Mouse (Mus musculus): Measurements from ENCODE around the gene Grpel1. TPM values are rescaled to one million over a fixed set of nuclear protein-coding genes. Genes with fewer than 3 reads are reported as not detected.

The Grpel1 gene
- polyA plus RNA-seq, 1 experiment from 2014 or later = 45.8 TPM

DNA sequence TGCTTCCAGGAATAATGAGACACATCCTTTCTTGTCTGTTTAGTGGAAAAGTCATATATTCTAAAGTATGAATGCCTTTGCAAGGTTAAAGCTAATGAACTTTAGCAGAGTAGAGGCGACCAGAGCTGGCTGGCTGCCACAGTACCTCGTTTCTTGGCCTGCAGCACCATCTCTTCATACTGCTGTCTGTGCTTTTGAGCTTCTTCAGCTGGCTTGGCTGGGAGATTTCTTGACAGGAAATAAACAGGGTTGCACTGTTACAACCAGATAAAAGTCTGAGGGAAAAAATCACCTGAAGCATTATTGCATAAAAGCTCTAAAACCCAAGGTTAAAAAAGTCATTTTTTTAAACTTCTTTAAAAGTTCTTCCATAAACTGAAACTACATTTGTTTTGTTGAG lies 58.0 kb downstream of the Grpel1 start:
- WGBS = 63% methylated on average over 2 of the region's 2 CpGs
- H3K36me3 ChIP-seq = peaks cover 65% of the 10 kb centered on the region

DNA sequence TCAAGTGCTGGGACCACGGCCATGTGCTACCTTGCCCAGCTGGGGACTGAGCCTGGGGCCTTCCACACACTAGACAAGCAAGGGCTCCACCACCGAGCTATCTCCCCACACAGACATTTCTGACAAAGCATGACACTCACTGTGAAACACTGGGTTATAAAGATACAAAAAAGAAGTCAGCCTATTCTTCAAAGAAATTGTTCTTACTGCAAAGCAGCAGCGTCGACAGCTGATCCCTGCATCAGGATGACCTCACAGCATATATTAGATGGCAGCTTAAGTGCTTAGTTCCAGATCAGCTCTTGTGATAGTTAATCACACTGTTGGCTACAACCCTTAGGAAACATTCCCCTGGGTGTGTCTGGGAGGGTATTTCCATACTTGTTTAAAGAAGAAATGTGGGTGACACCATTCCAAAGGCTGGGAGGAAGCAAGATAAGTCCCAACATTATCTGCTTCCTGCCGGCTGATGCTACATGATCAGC lies 58.5 kb downstream of the Grpel1 start:
- Histone ChIP-seq H3K4me2 (replicated peaks) (no peak overlapping the region), H3K9ac (replicated peaks) (no peak overlapping the region), H3K4me3 (no peak overlapping the region), H3K27ac (replicated peaks) (no peak overlapping the region), H3K9me3 (no peaks in the 10 kb centered on the region), H3K4me1 (peaks cover 20% of the 10 kb centered on the region), H3K36me3 (peaks cover 60% of the 10 kb centered on the region), H3K27me3 (no peaks in the 10 kb centered on the region)
- 94% methylated on average over 5 of the region's 5 CpGs for WGBS
- no peak for ATAC-seq (replicated peaks)

More for the DNA sequence above, 58.0 kb downstream of the Grpel1 start:
- ATAC-seq (replicated peaks) = no peak
- H3K4me3 ChIP-seq = no peak overlapping the region
- no peak overlapping the region for H3K27ac ChIP-seq (replicated peaks)
- no peak overlapping the region for H3K4me2 ChIP-seq (replicated peaks)
- peaks cover 15% of the 10 kb centered on the region for H3K4me1 ChIP-seq
- H3K9ac ChIP-seq (replicated peaks) = no peak overlapping the region
- H3K27me3 ChIP-seq = no peaks in the 10 kb centered on the region
- no peaks in the 10 kb centered on the region for H3K9me3 ChIP-seq

Other genes with a start within 250 kb of the Grpel1 start
- gene Sorcs2, start 66.9 kb upstream of the Grpel1 start, polyA plus RNA-seq (2015; fragmentation: Nextera tagmentation; extraction: Ambion mirVana) = 7.3 and 7.9 TPM in 2 replicates
- 2.8 and 2.9 TPM in 2 replicates for gene Tada2b, start 19.3 kb downstream of the Grpel1 start, polyA plus RNA-seq (2015; fragmentation: Nextera tagmentation; extraction: Ambion mirVana)
- gene Ccdc96, start 19.6 kb downstream of the Grpel1 start, polyA plus RNA-seq (2015; fragmentation: Nextera tagmentation; extraction: Ambion mirVana) = 3.0 and 3.2 TPM in 2 replicates
- gene Tbc1d14, start 128.3 kb downstream of the Grpel1 start, polyA plus RNA-seq (2015; fragmentation: Nextera tagmentation; extraction: Ambion mirVana) = 101 and 104 TPM in 2 replicates
- 34.5 and 35.1 TPM in 2 replicates for gene D5Ertd579e, start 231.0 kb downstream of the Grpel1 start, polyA plus RNA-seq (2015; fragmentation: Nextera tagmentation; extraction: Ambion mirVana)